In the genomic region with DNA sequence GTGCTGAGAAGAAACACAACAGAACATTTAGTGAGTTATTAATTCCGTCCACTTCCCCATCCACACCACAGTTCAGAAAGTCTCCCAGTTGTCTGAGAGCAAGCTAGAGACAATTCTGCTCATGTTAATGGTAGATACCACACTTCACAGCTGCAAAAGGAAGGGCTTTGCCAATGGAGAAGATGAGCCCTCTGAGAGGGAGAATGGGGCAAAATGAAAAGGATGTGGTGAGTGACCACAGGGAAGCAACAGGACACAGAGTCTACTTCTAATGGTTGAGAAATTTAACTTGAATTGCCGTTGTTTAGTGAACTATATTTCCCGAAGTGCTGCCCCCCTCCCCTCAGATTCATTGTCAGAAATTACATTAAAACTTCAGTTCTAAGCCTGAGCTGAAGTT, we compare ENCODE assay signal across 20 mouse cellular contexts.
DNase-seq lines count a peak whose midpoint lies in the region; ATAC-seq lines count a peak whose summit lies in the region.
"Had no signal": no experiment of that assay in that cellular context is flagged by ENCODE, and none has a peak within 500 bp of the region (broad histone marks: within the 10 kb centered on the region; RNA-seq: fewer than 3 reads in every experiment).

No protein-coding gene starts in this region.

- DNase-seq in adrenal gland, adult 18-20 months (ENCODE audit: low spot score in 2 of 2), result no peak
- DNase-seq in urinary bladder, adult 2 months (ENCODE audit: low spot score), result no peak
- DNase-seq in heart, postnatal 10 days, result no peak
- DNase-seq: adrenal gland, adult 2 months; adrenal gland, postnatal 10 days; adrenal gland, postnatal 25 days; B cell, adult 2 months; cerebellum, adult 11 months; cerebellum, adult 2 months; cerebellum, adult 9-10 months; cerebellum, postnatal 10 days; cerebellum, postnatal 25 days; embryo, embryonic 11 days had no signal

- peak; percentile 92 for ATAC-seq in common myeloid progenitor, adult 5-6 weeks (replicated peaks; ENCODE audit: low read depth, poor library complexity, severe bottlenecking)
- ATAC-seq in megakaryocyte, adult 5-6 weeks (ENCODE audit: poor library complexity, severe bottlenecking), result peak; percentile 66
- ATAC-seq: activated CD4-positive, CD25-positive, alpha-beta regulatory T cell, adult 4 months; CD4-positive, CD25-positive, alpha-beta regulatory T cell, adult 4 months; forebrain, embryonic 14.5 days; forebrain, embryonic 16.5 days; Patski had no signal

- intact Hi-C loops in heart, postnatal 10 days (cut with DNase I), result no loop called here
